Mouse (Mus musculus): ENCODE measurements around the gene Nap1l5. TPM values are rescaled to one million over a fixed set of nuclear protein-coding genes. Genes with fewer than 3 reads are reported as not detected.

The Nap1l5 gene
- polyA plus RNA-seq, 1 experiment = 0.09 TPM

GRCm38 (mm10) chr6:58913551-58913950 is 6.7 kb upstream of the Nap1l5 start:
- no peak overlapping the region for H3K4me3 ChIP-seq (ENCODE audit: control insufficient read depth, insufficient read depth, low read length)
- H3K27ac ChIP-seq (ENCODE audit: control insufficient read depth, insufficient read depth, low read length) = no peak overlapping the region
- WGBS = 83% methylated on average over 3 of the region's 3 CpGs
- TF ChIP-seq POLR2A (IDR thresholded peaks at IDR 0.05; ENCODE audit: control insufficient read depth, extremely low read depth, insufficient read depth, low read length, poor library complexity) = no peak
- no peak for TF ChIP-seq CTCF (IDR thresholded peaks at IDR 0.05; ENCODE audit: borderline replicate concordance, control insufficient read depth, extremely low read depth, insufficient read depth, low read length, poor library complexity)
- peaks cover 18% of the 10 kb centered on the region for H3K36me3 ChIP-seq (ENCODE audit: control insufficient read depth, insufficient read depth, low read length)
- DNase-seq = no peak
- no peaks in the 10 kb centered on the region for H3K27me3 ChIP-seq (ENCODE audit: control insufficient read depth, insufficient read depth, low read length)
- H3K4me1 ChIP-seq (replicated peaks; ENCODE audit: control insufficient read depth, insufficient read depth, low read length) = peaks cover 4% of the 10 kb centered on the region; the same call in 1 of the 2 replicates

- Histone ChIP-seq H3K4me3 (ENCODE audit: control insufficient read depth, insufficient read depth, low read length) (no peak overlapping the region), H3K27ac (ENCODE audit: control insufficient read depth, insufficient read depth, low read length) (no peak overlapping the region), H3K4me1 (replicated peaks; ENCODE audit: control insufficient read depth, insufficient read depth, low read length) (peaks cover 4% of the 10 kb centered on the region; the same call in 1 of the 2 replicates), H3K36me3 (ENCODE audit: control insufficient read depth, insufficient read depth, low read length) (peaks cover 18% of the 10 kb centered on the region), H3K27me3 (ENCODE audit: control insufficient read depth, insufficient read depth, low read length) (no peaks in the 10 kb centered on the region)
- TF ChIP-seq CTCF (IDR thresholded peaks at IDR 0.05; ENCODE audit: borderline replicate concordance, control insufficient read depth, extremely low read depth, insufficient read depth, low read length, poor library complexity) = no peak
- TF ChIP-seq POLR2A (IDR thresholded peaks at IDR 0.05; ENCODE audit: control insufficient read depth, extremely low read depth, insufficient read depth, low read length, poor library complexity) = no peak
- DNase-seq = no peak
- WGBS = 94% methylated on average over 5 of the region's 5 CpGs
Measured at GRCm38 (mm10) chr6:58912842-58913241, 6.0 kb upstream of the Nap1l5 start.

- Histone ChIP-seq H3K36me3 (ENCODE audit: control insufficient read depth, insufficient read depth, low read length) (0 out of 2 replicates have a peak, but pooled peaks cover 6% of the 10 kb centered on the region), H3K27me3 (ENCODE audit: control insufficient read depth, insufficient read depth, low read length) (no peaks in the 10 kb centered on the region), H3K4me3 (ENCODE audit: control insufficient read depth, insufficient read depth, low read length) (no peak overlapping the region), H3K4me1 (replicated peaks; ENCODE audit: control insufficient read depth, insufficient read depth, low read length) (no peaks in the 10 kb centered on the region), H3K27ac (ENCODE audit: control insufficient read depth, insufficient read depth, low read length) (no peak overlapping the region)
- no peak for DNase-seq
- 95% methylated on average over 2 of the region's 2 CpGs for WGBS
- no peak for TF ChIP-seq POLR2A (IDR thresholded peaks at IDR 0.05; ENCODE audit: control insufficient read depth, extremely low read depth, insufficient read depth, low read length, poor library complexity)
- no peak for TF ChIP-seq CTCF (IDR thresholded peaks at IDR 0.05; ENCODE audit: borderline replicate concordance, control insufficient read depth, extremely low read depth, insufficient read depth, low read length, poor library complexity)
Measured at GRCm38 (mm10) chr6:58907791-58908190, 915 bp upstream of the Nap1l5 start.

- Histone ChIP-seq H3K27ac (ENCODE audit: control insufficient read depth, insufficient read depth, low read length) (no peak overlapping the region), H3K27me3 (ENCODE audit: control insufficient read depth, insufficient read depth, low read length) (no peaks in the 10 kb centered on the region), H3K4me1 (replicated peaks; ENCODE audit: control insufficient read depth, insufficient read depth, low read length) (no peaks in the 10 kb centered on the region), H3K36me3 (ENCODE audit: control insufficient read depth, insufficient read depth, low read length) (0 out of 2 replicates have a peak, but pooled peaks cover 6% of the 10 kb centered on the region), H3K4me3 (ENCODE audit: control insufficient read depth, insufficient read depth, low read length) (no peak overlapping the region)
- no peak for DNase-seq
- WGBS = 95% methylated on average over 8 of the region's 8 CpGs
- no peak for TF ChIP-seq POLR2A (IDR thresholded peaks at IDR 0.05; ENCODE audit: control insufficient read depth, extremely low read depth, insufficient read depth, low read length, poor library complexity)
- no peak for TF ChIP-seq CTCF (IDR thresholded peaks at IDR 0.05; ENCODE audit: borderline replicate concordance, control insufficient read depth, extremely low read depth, insufficient read depth, low read length, poor library complexity)
Measured at GRCm38 (mm10) chr6:58907336-58907735, 460 bp upstream of the Nap1l5 start.

- no peaks in the 10 kb centered on the region for H3K4me1 ChIP-seq (replicated peaks; ENCODE audit: control insufficient read depth, insufficient read depth, low read length)
- 85% methylated on average over 3 of the region's 3 CpGs for WGBS
- no peak for DNase-seq
- no peak overlapping the region for H3K27ac ChIP-seq (ENCODE audit: control insufficient read depth, insufficient read depth, low read length)
- no peaks in the 10 kb centered on the region for H3K36me3 ChIP-seq (ENCODE audit: control insufficient read depth, insufficient read depth, low read length)
- H3K27me3 ChIP-seq (ENCODE audit: control insufficient read depth, insufficient read depth, low read length) = no peaks in the 10 kb centered on the region
- TF ChIP-seq POLR2A (IDR thresholded peaks at IDR 0.05; ENCODE audit: control insufficient read depth, extremely low read depth, insufficient read depth, low read length, poor library complexity) (no peak), CTCF (IDR thresholded peaks at IDR 0.05; ENCODE audit: borderline replicate concordance, control insufficient read depth, extremely low read depth, insufficient read depth, low read length, poor library complexity) (no peak)
- no peak overlapping the region for H3K4me3 ChIP-seq (ENCODE audit: control insufficient read depth, insufficient read depth, low read length)
Measured at GRCm38 (mm10) chr6:58904551-58904950, 2.3 kb downstream of the Nap1l5 start.

- H3K27ac ChIP-seq (ENCODE audit: control insufficient read depth, insufficient read depth, low read length) = no peak overlapping the region
- 71% methylated on average over 8 of the region's 8 CpGs for WGBS
- no peak for DNase-seq
- H3K27me3 ChIP-seq (ENCODE audit: control insufficient read depth, insufficient read depth, low read length) = no peaks in the 10 kb centered on the region
- no peak overlapping the region for H3K4me3 ChIP-seq (ENCODE audit: control insufficient read depth, insufficient read depth, low read length)
- H3K4me1 ChIP-seq (replicated peaks; ENCODE audit: control insufficient read depth, insufficient read depth, low read length) = no peaks in the 10 kb centered on the region
- 0 out of 2 replicates have a peak, but pooled peaks cover 5% of the 10 kb centered on the region for H3K36me3 ChIP-seq (ENCODE audit: control insufficient read depth, insufficient read depth, low read length)
- no peak for TF ChIP-seq CTCF (IDR thresholded peaks at IDR 0.05; ENCODE audit: borderline replicate concordance, control insufficient read depth, extremely low read depth, insufficient read depth, low read length, poor library complexity)
- no peak for TF ChIP-seq POLR2A (IDR thresholded peaks at IDR 0.05; ENCODE audit: control insufficient read depth, extremely low read depth, insufficient read depth, low read length, poor library complexity)
Measured at GRCm38 (mm10) chr6:58903171-58903570, 3.7 kb downstream of the Nap1l5 start.

GRCm38 (mm10) chr6:58900536-58900935 is 6.3 kb downstream of the Nap1l5 start:
- WGBS = over 99% methylated on average over 7 of the region's 7 CpGs
- TF ChIP-seq CTCF (IDR thresholded peaks at IDR 0.05; ENCODE audit: borderline replicate concordance, control insufficient read depth, extremely low read depth, insufficient read depth, low read length, poor library complexity) (no peak), POLR2A (IDR thresholded peaks at IDR 0.05; ENCODE audit: control insufficient read depth, extremely low read depth, insufficient read depth, low read length, poor library complexity) (no peak)
- Histone ChIP-seq H3K4me1 (replicated peaks; ENCODE audit: control insufficient read depth, insufficient read depth, low read length) (no peaks in the 10 kb centered on the region), H3K27me3 (ENCODE audit: control insufficient read depth, insufficient read depth, low read length) (no peaks in the 10 kb centered on the region), H3K27ac (ENCODE audit: control insufficient read depth, insufficient read depth, low read length) (no peak overlapping the region), H3K36me3 (ENCODE audit: control insufficient read depth, insufficient read depth, low read length) (peaks cover 24% of the 10 kb centered on the region), H3K4me3 (ENCODE audit: control insufficient read depth, insufficient read depth, low read length) (no peak overlapping the region)
- no peak for DNase-seq
